Comparison of ENCODE assay signal across 19 mouse cellular contexts in the genomic region with DNA sequence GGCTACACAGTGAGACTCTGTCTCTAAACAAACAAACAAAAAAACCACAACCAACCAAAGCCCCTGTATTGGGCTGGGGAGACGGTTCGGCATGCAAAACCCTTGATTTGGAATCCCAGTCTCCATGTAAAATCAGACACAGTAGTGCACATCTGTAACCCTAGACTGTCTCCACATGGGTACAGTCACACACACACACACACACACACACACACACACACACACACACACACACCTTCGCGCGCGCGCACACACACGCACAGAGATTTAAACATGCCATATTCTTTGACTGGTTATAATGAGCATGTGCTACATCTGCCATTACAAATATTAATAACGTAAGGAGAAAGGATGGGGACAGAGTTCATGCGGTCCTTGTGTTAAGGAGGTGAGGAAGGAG. TPM values are rescaled to one million over a fixed set of nuclear protein-coding genes. Genes with fewer than 3 reads are reported as not detected.
DNase-seq lines count a peak whose midpoint lies in the region; ATAC-seq and TF ChIP-seq lines count a peak whose summit lies in the region.
"Had no signal": no experiment of that assay in that cellular context is flagged by ENCODE, and none has a peak within 500 bp of the region (broad histone marks: within the 10 kb centered on the region; RNA-seq: fewer than 3 reads in every experiment).

No protein-coding gene starts in this region.

- intact Hi-C loops in gastrocnemius, adult 2 months (cut with DNase I), result no loop called here

- no peak overlapping the region for H3K4me3 ChIP-seq in gastrocnemius, adult 2 months
- H3K4me3 ChIP-seq in embryonic facial prominence, embryonic 10.5 days, result no peak overlapping the region
- H3K4me3 ChIP-seq in hindbrain, embryonic 13.5 days, result no peak overlapping the region
- no peak overlapping the region for H3K4me3 ChIP-seq in midbrain, embryonic 16.5 days (ENCODE audit: low read depth, low read length)
- H3K4me3 ChIP-seq: myocyte had no signal

- H3K4me1 ChIP-seq in embryonic facial prominence, embryonic 10.5 days, result peaks cover 58% of the 10 kb centered on the region
- peaks cover 49% of the 10 kb centered on the region for H3K4me1 ChIP-seq in hindbrain, embryonic 13.5 days (replicated peaks)
- H3K4me1 ChIP-seq in midbrain, embryonic 16.5 days (ENCODE audit: control insufficient read depth, insufficient read depth, low read length), result peaks cover 31% of the 10 kb centered on the region

- TF ChIP-seq CTCF in gastrocnemius, adult 2 months (IDR thresholded peaks at IDR 0.05), result no peak

- WGBS in embryonic facial prominence, embryonic 10.5 days, result 72% methylated on average over 10 of the region's 10 CpGs
- WGBS in hindbrain, embryonic 13.5 days, result 29% methylated on average over 10 of the region's 10 CpGs
- WGBS in midbrain, embryonic 16.5 days, result 43% methylated on average over 10 of the region's 10 CpGs

- DNase-seq in gastrocnemius, adult 2 months, result no peak
- no peak for DNase-seq in gastrocnemius, postnatal 25 days
- peak; percentile 41 for DNase-seq in embryonic facial prominence, embryonic 10.5 days (ENCODE audit: low spot score)
- DNase-seq in adipocyte (ENCODE audit: low spot score), result no peak
- no peak for DNase-seq in cerebellum, adult 11-12 months
- DNase-seq in urinary bladder, postnatal 14 days (ENCODE audit: low spot score), result no peak
- DNase-seq: cerebellum, adult 18-20 months; left cerebral cortex, postnatal 4 days had no signal

- H3K9ac ChIP-seq in hindbrain, embryonic 13.5 days, result no peak overlapping the region
- H3K9ac ChIP-seq in midbrain, embryonic 16.5 days (ENCODE audit: low read depth, low read length), result no peak overlapping the region

- no peaks in the 10 kb centered on the region for H3K27me3 ChIP-seq in embryonic facial prominence, embryonic 10.5 days (replicated peaks; ENCODE audit: low read depth, poor library complexity, severe bottlenecking)
- H3K27me3 ChIP-seq in hindbrain, embryonic 13.5 days, result no peaks in the 10 kb centered on the region
- H3K27me3 ChIP-seq in midbrain, embryonic 16.5 days (ENCODE audit: control insufficient read depth, insufficient read depth, low read depth, low read length), result no peaks in the 10 kb centered on the region

- H3K9me3 ChIP-seq in embryonic facial prominence, embryonic 10.5 days, result no peaks in the 10 kb centered on the region
- H3K9me3 ChIP-seq in hindbrain, embryonic 13.5 days, result no peaks in the 10 kb centered on the region
- H3K9me3 ChIP-seq in midbrain, embryonic 16.5 days (replicated peaks; ENCODE audit: control insufficient read depth, low read length, poor library complexity, severe bottlenecking), result no peaks in the 10 kb centered on the region

- ATAC-seq in hindbrain, embryonic 13.5 days (ENCODE audit: low FRiP score), result peak; percentile 36; the same call in 1 of the 2 replicates
- ATAC-seq in midbrain, embryonic 16.5 days, result no peak
- ATAC-seq: intestine, postnatal 0 days had no signal

- no peaks in the 10 kb centered on the region for H3K36me3 ChIP-seq in embryonic facial prominence, embryonic 10.5 days (replicated peaks)
- H3K36me3 ChIP-seq in hindbrain, embryonic 13.5 days, result no peaks in the 10 kb centered on the region
- no peaks in the 10 kb centered on the region for H3K36me3 ChIP-seq in midbrain, embryonic 16.5 days (ENCODE audit: control insufficient read depth, insufficient read depth, low read length)

- H3K27ac ChIP-seq in gastrocnemius, adult 2 months, result peak overlapping the region; percentile 75
- H3K27ac ChIP-seq in embryonic facial prominence, embryonic 10.5 days (replicated peaks), result peak overlapping the region; percentile 89
- peak overlapping the region; percentile 83 for H3K27ac ChIP-seq in hindbrain, embryonic 13.5 days
- H3K27ac ChIP-seq in midbrain, embryonic 16.5 days (ENCODE audit: low read length), result peak overlapping the region; percentile 53; the same call in 1 of the 2 replicates
- H3K27ac ChIP-seq: macrophage had no signal

- 0 out of 2 replicates have a peak overlapping the region, but pooled peaks have one; percentile 11 for H3K4me2 ChIP-seq in hindbrain, embryonic 13.5 days
- H3K4me2 ChIP-seq in midbrain, embryonic 16.5 days (ENCODE audit: low read length), result no peak overlapping the region

RNA-seq across cellular contexts. Expression of a gene that starts 36.1 kb away (rescaled TPM):
- 100 to 1,000 TPM; 122 to 144 TPM for total RNA-seq in gastrocnemius, adult 2 months (2021)
- 100 to 1,000 TPM; 126 to 133 TPM for total RNA-seq in gastrocnemius, postnatal 25 days (2021)
- polyA plus RNA-seq in embryonic facial prominence, embryonic 10.5 days (2016; fragmentation: Nextera tagmentation; extraction: Ambion mirVana), result 60.4 and 71.7 TPM in 2 replicates
- polyA plus RNA-seq in hindbrain, embryonic 13.5 days (2015; fragmentation: Nextera tagmentation; extraction: Ambion mirVana), result 71.1 TPM in 2 replicates
- polyA plus RNA-seq in midbrain, embryonic 16.5 days (2015; fragmentation: Nextera tagmentation; extraction: Ambion mirVana), result 65.4 and 66.9 TPM in 2 replicates

RNA-seq across cellular contexts. Expression of a gene that starts 53.6 kb away (rescaled TPM):
- not detected for total RNA-seq in gastrocnemius, adult 2 months (2021)
- not detected for total RNA-seq in gastrocnemius, postnatal 25 days (2021)
- 1.7 and 3.6 TPM in 2 replicates for polyA plus RNA-seq in embryonic facial prominence, embryonic 10.5 days (2016; fragmentation: Nextera tagmentation; extraction: Ambion mirVana)
- polyA plus RNA-seq in hindbrain, embryonic 13.5 days (2015; fragmentation: Nextera tagmentation; extraction: Ambion mirVana), result 1.3 and 1.7 TPM in 2 replicates
- 0.17 TPM in 1 of 2 replicates, not detected in the other for polyA plus RNA-seq in midbrain, embryonic 16.5 days (2015; fragmentation: Nextera tagmentation; extraction: Ambion mirVana)
- total RNA-seq: adrenal gland, postnatal 4 days; ES-E14; layer of hippocampus, adult 8-10 months; left cerebral cortex, postnatal 4 days had no signal
- polyA plus RNA-seq: gonadal fat pad, adult 2 months; heart, embryonic 16.5 days; intestine, postnatal 0 days; liver, embryonic 16.5 days; macrophage; myocyte had no signal
